Mouse (Mus musculus): ENCODE data around the gene Nrl. TPM values are rescaled to one million over a fixed set of nuclear protein-coding genes. Genes with fewer than 3 reads are reported as not detected.

Gene Nrl
- 0.13 and 0.26 TPM in 2 replicates for polyA plus RNA-seq (2015; fragmentation: Nextera tagmentation; extraction: Ambion mirVana)

DNA sequence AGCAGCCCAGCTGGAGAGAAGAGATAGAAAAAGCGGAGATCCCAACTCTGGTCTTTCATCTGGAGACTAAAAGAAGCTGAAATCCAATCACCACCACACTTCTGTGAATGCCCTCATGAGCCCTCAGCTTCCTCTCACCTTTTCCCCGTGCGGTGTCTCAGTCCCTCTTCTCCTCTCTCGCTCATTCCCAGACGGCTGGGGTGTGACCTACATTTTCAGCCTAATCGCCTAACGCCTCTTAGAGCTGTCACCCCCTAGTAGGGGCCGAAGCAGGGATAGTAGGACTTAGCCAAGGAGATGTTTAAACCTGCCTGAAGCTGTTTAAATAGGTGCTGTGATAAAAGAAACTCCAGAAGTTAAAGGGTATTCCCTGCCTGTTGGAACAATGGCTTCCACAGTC lies at the start of gene Nrl:
TSS of gene Nrl (minus strand) at position 197 of the 400 bp plus-strand sequence.
- no peak within 1 kb of the TSS for H3K27ac ChIP-seq (replicated peaks)
- no peaks in the 10 kb centered on the region for H3K36me3 ChIP-seq
- peaks cover 11% of the 10 kb centered on the region for H3K27me3 ChIP-seq (replicated peaks)
- no peaks in the 10 kb centered on the region for H3K9me3 ChIP-seq (replicated peaks)
- no peak within 1 kb of the TSS for H3K4me2 ChIP-seq
- ATAC-seq (ENCODE audit: low FRiP score), result no peak
- H3K4me3 ChIP-seq (replicated peaks), result no peak within 1 kb of the TSS
- H3K4me1 ChIP-seq, result peaks cover 13% of the 10 kb centered on the region; the same call in 1 of the 2 replicates
- WGBS, result 59% methylated on average over 8 of the region's 8 CpGs
- H3K9ac ChIP-seq (replicated peaks), result no peak within 1 kb of the TSS

- ATAC-seq (ENCODE audit: low FRiP score), result no peak
- Histone ChIP-seq H3K27me3 (replicated peaks) (no peaks in the 10 kb centered on the region), H3K4me2 (no peak overlapping the region), H3K4me1 (no peaks in the 10 kb centered on the region), H3K27ac (replicated peaks) (no peak overlapping the region), H3K4me3 (replicated peaks) (no peak overlapping the region), H3K9me3 (replicated peaks) (no peaks in the 10 kb centered on the region), H3K36me3 (peaks cover 42% of the 10 kb centered on the region), H3K9ac (replicated peaks) (no peak overlapping the region)
Measured at GRCm38 (mm10) chr14:55571760-55572159, 47.0 kb upstream of the Nrl start.

DNA sequence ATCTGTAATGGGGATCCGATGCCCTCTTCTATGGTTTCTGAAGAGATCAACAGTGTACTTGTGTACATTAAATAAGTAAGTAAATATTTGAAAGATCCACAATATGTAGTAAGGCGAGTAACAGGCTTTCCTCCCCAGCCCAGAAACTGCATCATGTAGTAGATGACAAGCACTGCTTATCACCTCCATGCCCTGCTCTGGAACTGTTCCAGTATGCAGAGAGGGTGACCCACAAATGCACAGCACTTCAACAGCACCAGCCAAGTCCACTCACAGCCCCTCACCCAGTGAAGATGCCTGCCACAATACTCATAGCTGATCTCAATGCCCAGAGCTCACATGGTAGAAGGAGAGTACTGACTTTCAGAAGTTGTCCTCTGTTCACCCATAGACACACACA lies 45.8 kb upstream of the Nrl start:
- Histone ChIP-seq H3K9me3 (replicated peaks) (no peaks in the 10 kb centered on the region), H3K4me1 (no peaks in the 10 kb centered on the region), H3K27ac (replicated peaks) (no peak overlapping the region), H3K4me3 (replicated peaks) (no peak overlapping the region), H3K4me2 (no peak overlapping the region), H3K27me3 (replicated peaks) (no peaks in the 10 kb centered on the region), H3K9ac (replicated peaks) (no peak overlapping the region), H3K36me3 (peaks cover 53% of the 10 kb centered on the region)
- ATAC-seq (ENCODE audit: low FRiP score), result no peak
- WGBS, result 93% methylated on average over 2 of the region's 2 CpGs

- Histone ChIP-seq H3K4me1 (peaks cover 6% of the 10 kb centered on the region; the same call in 1 of the 2 replicates), H3K9me3 (replicated peaks) (no peaks in the 10 kb centered on the region), H3K4me3 (replicated peaks) (no peak overlapping the region), H3K4me2 (no peak overlapping the region), H3K27me3 (replicated peaks) (no peaks in the 10 kb centered on the region), H3K36me3 (peaks cover 75% of the 10 kb centered on the region), H3K27ac (replicated peaks) (no peak overlapping the region), H3K9ac (replicated peaks) (no peak overlapping the region)
- no peak for ATAC-seq (ENCODE audit: low FRiP score)
- WGBS, result 98% methylated on average over 3 of the region's 3 CpGs
Measured at GRCm38 (mm10) chr14:55567496-55567895, 42.7 kb upstream of the Nrl start.

DNA sequence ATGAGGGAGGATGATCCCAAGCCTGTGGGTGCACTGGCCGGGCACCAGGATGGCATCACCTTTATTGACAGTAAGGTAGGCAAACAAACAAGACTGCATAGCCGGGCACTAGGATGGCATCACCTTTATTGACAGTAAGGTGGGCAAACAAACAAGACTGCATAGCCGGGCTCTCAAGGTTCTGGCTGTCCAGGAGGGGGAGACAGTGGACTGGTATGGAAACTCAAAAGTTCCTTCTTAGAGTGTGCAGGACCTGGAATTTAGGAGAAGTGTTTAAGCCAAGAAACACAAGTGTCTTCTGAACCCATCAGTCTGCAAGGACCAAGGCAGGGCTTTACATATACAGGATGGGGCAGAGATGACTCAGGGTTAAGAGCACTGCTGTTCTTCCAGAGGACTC lies 41.0 kb upstream of the Nrl start:
- H3K4me1 ChIP-seq, result peaks cover 22% of the 10 kb centered on the region
- H3K4me2 ChIP-seq, result no peak overlapping the region
- ATAC-seq (ENCODE audit: low FRiP score), result no peak
- no peak overlapping the region for H3K27ac ChIP-seq (replicated peaks)
- no peaks in the 10 kb centered on the region for H3K27me3 ChIP-seq (replicated peaks)
- WGBS, result 92% methylated on average over 3 of the region's 3 CpGs
- H3K9me3 ChIP-seq (replicated peaks), result no peaks in the 10 kb centered on the region
- no peak overlapping the region for H3K4me3 ChIP-seq (replicated peaks)
- no peak overlapping the region for H3K9ac ChIP-seq (replicated peaks)
- peaks cover 72% of the 10 kb centered on the region for H3K36me3 ChIP-seq

DNA sequence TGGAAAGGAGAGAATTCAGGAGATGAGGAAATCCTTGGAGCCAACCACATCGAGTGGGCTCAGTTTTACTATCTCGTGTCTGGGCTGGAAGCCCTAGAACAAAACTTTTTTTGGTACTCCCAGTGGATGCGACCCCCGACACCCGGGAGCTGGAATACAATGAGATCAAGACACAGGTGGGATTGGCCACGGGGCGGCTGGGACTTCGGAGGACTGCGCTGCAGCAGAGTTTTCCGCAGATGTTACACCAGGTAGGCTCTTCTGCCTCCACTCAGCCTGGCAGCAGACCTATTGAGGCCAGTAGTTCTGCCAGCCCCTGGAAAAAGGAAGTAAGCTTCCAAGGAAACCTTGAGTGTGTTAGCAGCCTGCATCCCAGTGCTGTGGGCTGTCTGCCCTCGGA lies 38.5 kb upstream of the Nrl start:
- Histone ChIP-seq H3K4me1 (peaks cover 25% of the 10 kb centered on the region), H3K27me3 (replicated peaks) (no peaks in the 10 kb centered on the region), H3K36me3 (peaks cover 48% of the 10 kb centered on the region), H3K4me3 (replicated peaks) (no peak overlapping the region), H3K4me2 (no peak overlapping the region), H3K9ac (replicated peaks) (no peak overlapping the region), H3K27ac (replicated peaks) (no peak overlapping the region), H3K9me3 (replicated peaks) (no peaks in the 10 kb centered on the region)
- no peak for ATAC-seq (ENCODE audit: low FRiP score)
- 94% methylated on average over 11 of the region's 11 CpGs for WGBS

DNA sequence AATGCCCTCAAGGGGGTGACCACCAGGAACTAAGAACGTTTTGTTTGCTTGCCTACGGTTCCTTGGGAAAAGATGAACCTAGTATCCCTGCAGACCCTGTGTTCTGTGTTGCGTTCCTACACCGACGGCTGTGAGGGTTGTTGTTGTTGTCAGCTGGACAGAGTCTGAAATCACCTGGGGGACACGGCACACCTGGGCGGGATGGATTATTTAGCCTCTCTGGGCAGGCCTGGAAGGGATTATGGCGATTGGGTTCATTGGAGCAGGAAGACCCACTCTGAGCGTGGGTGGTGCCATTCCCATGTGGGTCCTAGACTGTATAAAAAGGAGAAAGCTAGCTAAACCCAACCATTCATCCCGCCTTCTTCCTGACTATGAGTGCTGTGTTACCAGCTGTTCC lies 37.1 kb upstream of the Nrl start:
- peaks cover 25% of the 10 kb centered on the region for H3K4me1 ChIP-seq
- no peaks in the 10 kb centered on the region for H3K9me3 ChIP-seq (replicated peaks)
- WGBS, result 91% methylated on average over 10 of the region's 10 CpGs
- peaks cover 34% of the 10 kb centered on the region for H3K36me3 ChIP-seq
- ATAC-seq (ENCODE audit: low FRiP score), result no peak
- H3K9ac ChIP-seq (replicated peaks), result no peak overlapping the region
- peak overlapping the region; percentile 86 for H3K4me2 ChIP-seq
- H3K4me3 ChIP-seq (replicated peaks), result peak overlapping the region; percentile 63; the same call in 1 of the 2 replicates
- no peaks in the 10 kb centered on the region for H3K27me3 ChIP-seq (replicated peaks)
- no peak overlapping the region for H3K27ac ChIP-seq (replicated peaks)

- under 1% methylated on average over 51 of the region's 51 CpGs for WGBS
- Histone ChIP-seq H3K4me1 (peaks cover 25% of the 10 kb centered on the region), H3K4me2 (peak within 1 kb of the TSS; percentile 86), H3K9ac (replicated peaks) (peak within 1 kb of the TSS; percentile 70), H3K4me3 (replicated peaks) (peak within 1 kb of the TSS; percentile 63), H3K27ac (replicated peaks) (peak within 1 kb of the TSS; percentile 99), H3K36me3 (peaks cover 20% of the 10 kb centered on the region), H3K9me3 (replicated peaks) (no peaks in the 10 kb centered on the region), H3K27me3 (replicated peaks) (no peaks in the 10 kb centered on the region)
- ATAC-seq (ENCODE audit: low FRiP score), result peak; percentile 97
Measured at GRCm38 (mm10) chr14:55560202-55561073, 35.7 kb upstream of the Nrl start, which contains the start of gene A730061H03Rik. TSS of gene A730061H03Rik (minus strand) at chr14:55560406.

DNA sequence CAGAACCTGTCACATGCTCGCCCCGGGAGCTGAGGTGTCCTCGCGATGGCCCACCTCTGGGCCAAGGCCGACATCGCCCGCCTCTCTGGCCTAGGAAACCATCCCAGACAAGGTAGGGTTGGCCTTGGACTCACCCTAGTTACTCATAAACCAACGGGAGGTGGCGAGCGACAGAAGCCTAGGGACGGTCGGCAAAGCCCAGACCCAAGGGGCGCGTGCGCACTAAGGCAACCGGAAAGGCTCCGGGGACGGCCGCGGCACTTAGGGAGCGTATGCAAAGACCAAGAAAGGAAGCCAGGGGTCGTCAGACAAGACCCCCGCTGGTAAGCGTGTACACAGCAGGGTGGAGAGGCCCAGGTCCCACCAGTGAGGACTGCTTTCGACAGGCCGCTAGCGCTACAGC lies 35.0 kb upstream of the Nrl start, which contains the start of gene Dcaf11:
TSS of gene Dcaf11 (plus strand) at position 208 of the 403 bp plus-strand sequence.
- H3K9ac ChIP-seq (replicated peaks), result peak within 1 kb of the TSS; percentile 70
- H3K36me3 ChIP-seq, result peaks cover 14% of the 10 kb centered on the region
- peak within 1 kb of the TSS; percentile 99 for H3K27ac ChIP-seq (replicated peaks)
- peak within 1 kb of the TSS; percentile 86 for H3K4me2 ChIP-seq
- under 1% methylated on average over 27 of the region's 27 CpGs for WGBS
- H3K9me3 ChIP-seq (replicated peaks), result no peaks in the 10 kb centered on the region
- H3K4me3 ChIP-seq (replicated peaks), result peak within 1 kb of the TSS; percentile 63
- peaks cover 25% of the 10 kb centered on the region for H3K4me1 ChIP-seq
- no peaks in the 10 kb centered on the region for H3K27me3 ChIP-seq (replicated peaks)
- peak; percentile 82 for ATAC-seq (ENCODE audit: low FRiP score)

DNA sequence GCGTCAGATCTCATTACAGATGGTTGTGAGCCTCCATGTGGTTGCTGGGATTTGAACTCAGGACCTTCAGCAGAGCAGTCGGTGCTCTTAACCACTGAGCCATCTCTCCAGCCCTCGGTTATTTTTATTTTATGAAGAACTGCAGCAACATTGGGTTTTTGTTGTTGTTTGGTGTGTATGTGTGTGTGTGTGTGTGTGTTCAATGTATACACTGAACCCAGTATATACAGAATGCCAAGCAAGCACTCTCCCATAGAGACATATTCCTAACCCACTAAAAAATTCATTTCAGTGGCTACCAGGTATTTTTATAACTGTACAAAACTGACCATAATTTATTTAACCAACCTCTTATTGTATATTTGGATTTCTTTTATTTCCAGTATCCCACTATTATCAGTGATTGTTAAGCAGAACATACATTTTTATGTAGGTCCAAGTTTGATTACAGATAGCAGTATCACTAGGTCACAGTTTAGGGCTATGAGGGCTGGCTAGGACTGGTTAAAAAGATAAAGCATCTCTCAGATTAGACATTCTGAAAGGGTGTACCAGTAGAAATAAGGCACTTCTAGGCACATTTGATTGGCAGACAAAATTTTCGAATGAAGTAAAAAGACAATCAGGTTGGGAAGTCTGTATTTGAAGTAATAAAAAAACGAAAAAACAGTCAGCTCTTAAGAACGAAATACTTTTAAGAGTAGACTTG lies 34.1 kb upstream of the Nrl start:
- Histone ChIP-seq H3K27ac (replicated peaks) (no peak overlapping the region), H3K36me3 (peaks cover 5% of the 10 kb centered on the region), H3K4me3 (replicated peaks) (peak overlapping the region; percentile 63), H3K4me1 (peaks cover 25% of the 10 kb centered on the region), H3K27me3 (replicated peaks) (no peaks in the 10 kb centered on the region), H3K9ac (replicated peaks) (peak overlapping the region; percentile 70), H3K4me2 (peak overlapping the region; percentile 86), H3K9me3 (replicated peaks) (no peaks in the 10 kb centered on the region)
- WGBS, result 62% methylated on average over 6 of the region's 6 CpGs
- ATAC-seq (ENCODE audit: low FRiP score), result no peak

GRCm38 (mm10) chr14:55557587-55557986 lies 32.8 kb upstream of the Nrl start:
- ATAC-seq (ENCODE audit: low FRiP score), result no peak

More at GRCm38 (mm10) chr14:55557587-55557986, 32.8 kb upstream of the Nrl start:
- no peaks in the 10 kb centered on the region for H3K36me3 ChIP-seq
- H3K4me1 ChIP-seq, result peaks cover 21% of the 10 kb centered on the region
- H3K27me3 ChIP-seq (replicated peaks), result no peaks in the 10 kb centered on the region
- WGBS, result 92% methylated on average over 3 of the region's 3 CpGs
- no peak overlapping the region for H3K27ac ChIP-seq (replicated peaks)
- no peak overlapping the region for H3K4me3 ChIP-seq (replicated peaks)
- H3K4me2 ChIP-seq, result no peak overlapping the region
- no peaks in the 10 kb centered on the region for H3K9me3 ChIP-seq (replicated peaks)
- H3K9ac ChIP-seq (replicated peaks), result no peak overlapping the region

All from neural tube, embryonic 15.5 days (tissue).